ENCODE assay signal across 8 mouse cellular contexts in the genomic region with DNA sequence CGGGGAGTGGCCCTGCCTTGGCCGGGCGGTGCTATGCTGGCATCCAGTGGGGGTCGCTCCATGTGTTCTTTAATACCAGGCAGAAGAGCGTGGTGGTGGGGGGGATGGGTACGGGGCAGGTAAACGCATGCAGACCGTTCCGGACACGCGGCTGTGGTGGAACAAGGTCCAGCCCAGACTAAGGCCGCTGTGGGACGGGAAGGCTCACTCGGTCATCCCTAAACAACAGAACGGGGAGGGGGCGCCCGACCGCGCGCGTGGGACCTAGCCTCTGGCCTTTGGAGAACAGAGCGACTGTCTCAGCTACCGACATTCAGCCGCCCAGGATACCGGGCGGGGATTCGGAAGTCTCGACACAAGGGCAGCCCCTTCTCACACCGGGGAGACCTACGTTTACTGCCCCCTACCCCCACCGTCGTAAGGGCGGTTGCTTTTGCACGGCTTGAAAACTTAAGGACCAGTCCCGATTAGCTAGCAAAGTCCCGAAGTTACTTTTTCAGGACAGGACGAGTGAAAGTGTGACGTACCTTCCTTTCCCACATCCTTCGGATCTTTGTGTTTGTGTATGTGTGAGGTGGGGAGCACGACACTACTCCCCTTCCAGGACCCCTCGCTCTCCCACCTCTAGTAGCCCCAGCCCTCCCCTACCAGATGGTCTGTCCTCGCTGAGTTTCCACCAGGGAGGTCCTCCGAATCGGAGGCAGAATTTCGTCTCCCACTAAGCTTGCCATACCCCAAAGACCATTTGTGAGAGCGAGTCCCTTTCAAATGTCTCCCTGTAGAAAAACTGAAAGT. TPM values are rescaled to one million over a fixed set of nuclear protein-coding genes. Genes with fewer than 3 reads are reported as not detected.
DNase-seq lines count a peak whose midpoint lies in the region; ATAC-seq lines count a peak whose summit lies in the region.

No protein-coding gene starts in this region.

- ATAC-seq in megakaryocyte progenitor cell, adult 5-6 weeks (replicated peaks; ENCODE audit: poor library complexity): peak; percentile 38

- no peaks in the 10 kb centered on the region; the same call in 1 of the 2 replicates for H3K36me3 ChIP-seq in erythroblast, embryonic 14.5 days (ENCODE audit: control insufficient read depth)
- no peaks in the 10 kb centered on the region for H3K36me3 ChIP-seq in splenic B cell, adult 2 months (ENCODE audit: control insufficient read depth, insufficient read depth, low read length, poor library complexity, severe bottlenecking)

- peaks cover 38% of the 10 kb centered on the region for H3K4me1 ChIP-seq in erythroblast, embryonic 14.5 days (ENCODE audit: control insufficient read depth)

- intact Hi-C loops in heart, postnatal 14 days (cut with DNase I): loop anchor here (1.0 to 5.0 kb wide), 5 partner anchors 39 to 191 kb away; no protein-coding TSS in a partner anchor

- no peaks in the 10 kb centered on the region for H3K9me3 ChIP-seq in erythroblast, embryonic 14.5 days (ENCODE audit: control insufficient read depth, low read length)

- H3K27me3 ChIP-seq in erythroblast, embryonic 14.5 days (ENCODE audit: control insufficient read depth): peaks cover 22% of the 10 kb centered on the region
- no peaks in the 10 kb centered on the region for H3K27me3 ChIP-seq in splenic B cell, adult 2 months (ENCODE audit: control insufficient read depth, insufficient read depth, low read length, poor library complexity, severe bottlenecking)

- H3K4me3 ChIP-seq in erythroblast, embryonic 14.5 days (replicated peaks): peak overlapping the region; percentile 67

- peak; percentile 7 for DNase-seq in gastrocnemius, adult 18-20 months (ENCODE audit: low spot score)
- DNase-seq in gastrocnemius, adult 8-10 months (ENCODE audit: low spot score in 2 of 2): no peak
- peak; percentile 40 for DNase-seq in adrenal gland, postnatal 10 days
- peak; percentile 56 to 62 for DNase-seq in heart, postnatal 14 days
- DNase-seq in layer of hippocampus, postnatal 25 days (ENCODE audit: extremely low spot score in 1 of 2, low spot score in 1 of 2): peak; percentile 10 to 11
- DNase-seq in splenic B cell, adult 2 months (ENCODE audit: low read depth, low spot score): peak; percentile 40

RNA-seq across cellular contexts. Expression of a gene that starts 1.7 kb away (rescaled TPM):
- total RNA-seq in gastrocnemius, adult 18-20 months (2021): 1 to 10 TPM in 1 of 2 experiments, under 1 TPM in 1; 0.73 to 1.1 TPM
- 1 to 10 TPM in 3 of 4 experiments, under 1 TPM in 1; 0.56 to 1.3 (median 1.2) TPM for total RNA-seq in gastrocnemius, adult 8-10 months (2022)
- 10 to 100 TPM; 24.2 to 30.8 TPM for total RNA-seq in adrenal gland, postnatal 10 days (2021)
- polyA plus RNA-seq in erythroblast, embryonic 14.5 days (2012): 0.03 and 0.21 TPM in 2 replicates
- 10 to 100 TPM; 22.9 to 26.1 TPM for total RNA-seq in heart, postnatal 14 days (2021)
- 1 to 10 TPM; 2.8 to 5.1 TPM for total RNA-seq in layer of hippocampus, postnatal 25 days (2021)
- total RNA-seq in megakaryocyte progenitor cell, adult 5-6 weeks (2015): 257 and 285 TPM in 2 replicates
- total RNA-seq in megakaryocyte progenitor cell, adult 5-6 weeks (2017): 138 and 227 TPM in 2 replicates

Comparison
In these comparisons a context has a peak if more than half of its experiments do, and no peak if none do; other contexts are left out.
1. DNase-seq: peak in gastrocnemius, adult 18-20 months (single experiment), adrenal gland, postnatal 10 days (single experiment), heart, postnatal 14 days (2 of 2), layer of hippocampus, postnatal 25 days (2 of 2) and splenic B cell, adult 2 months (single experiment); none in gastrocnemius, adult 8-10 months (0 of 2).
2. RNA of a gene that starts 1.7 kb away (total RNA-seq): 138 to 285 TPM in megakaryocyte progenitor cell, adult 5-6 weeks; 24.2 to 30.8 TPM in adrenal gland, postnatal 10 days, 22.9 to 26.1 TPM in heart, postnatal 14 days, 2.8 to 5.1 TPM in layer of hippocampus, postnatal 25 days, 0.56 to 1.3 TPM in gastrocnemius, adult 8-10 months and 0.73 to 1.1 TPM in gastrocnemius, adult 18-20 months; every median in the first group is over 4 times any median in the second.